Mouse (Mus musculus) retina, adult 2 months (tissue): ENCODE measurements around the gene Flt3.

Experiments
- DNase-seq: peaks from one replicate; pipeline ENCODE4 v3.0.0-alpha.2; 2012; ENCODE audit warnings: low read depth, low spot score

The Flt3 gene

DNA sequence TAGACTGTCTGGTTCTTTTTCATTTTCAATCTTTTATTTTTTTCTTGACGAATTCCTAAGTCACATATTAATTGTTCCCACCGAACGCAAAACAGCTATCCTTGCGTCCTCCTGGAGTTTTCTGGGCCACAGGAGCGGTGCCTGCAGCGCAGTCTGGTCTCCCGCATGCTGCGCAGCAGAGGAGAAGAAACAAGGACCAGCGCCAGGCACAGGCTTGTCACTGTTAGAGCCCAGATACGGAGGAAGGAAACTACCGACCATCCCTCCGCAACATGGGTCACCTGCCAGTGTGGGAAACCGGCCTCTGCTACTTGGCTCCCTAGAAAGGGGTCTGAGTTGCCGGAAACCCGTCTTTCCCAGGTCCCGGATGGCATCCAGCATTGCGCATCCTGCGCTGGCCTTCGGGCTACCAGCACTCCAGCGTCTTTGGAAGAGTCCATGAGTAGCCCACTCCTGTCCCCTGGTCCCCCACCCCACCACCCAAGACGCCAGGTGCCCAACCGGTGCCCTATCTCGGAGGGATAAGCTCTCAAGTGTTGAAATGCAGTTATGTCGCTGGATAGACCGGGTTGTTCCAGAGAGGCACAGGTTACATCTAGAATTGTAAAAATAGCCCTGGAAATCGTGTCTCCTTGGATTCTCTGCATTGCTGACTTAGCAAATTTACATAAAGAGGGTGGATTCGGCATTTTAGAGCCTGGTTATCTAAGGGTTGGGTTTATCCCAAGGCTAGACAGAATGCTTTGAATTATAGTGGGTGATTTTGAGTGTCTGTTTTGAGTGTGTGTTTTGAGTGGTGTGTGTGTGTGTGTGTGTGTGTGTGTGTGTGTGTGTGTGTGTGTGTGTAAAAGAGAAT is 87.2 kb downstream of the Flt3 start:
- DNase-seq: no peak

DNA sequence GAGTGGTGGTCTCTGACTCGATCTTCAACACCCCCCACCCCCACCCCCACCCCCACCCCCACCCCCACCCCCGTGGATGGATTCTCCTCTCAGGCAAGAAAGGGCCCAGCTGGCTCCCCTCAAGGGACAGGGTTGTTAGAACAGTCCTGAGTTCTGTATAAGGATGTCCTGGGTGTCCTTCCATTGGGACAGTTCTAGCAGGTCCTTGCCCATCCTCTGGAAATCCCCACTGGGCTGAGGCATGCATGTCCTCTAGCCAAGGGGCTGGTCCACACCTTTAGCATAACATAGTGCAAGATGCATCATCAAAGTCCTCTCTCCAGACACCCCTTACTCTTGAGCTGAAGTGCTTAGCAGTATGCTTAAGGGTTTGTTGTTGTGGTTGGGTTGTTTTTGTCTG is 90.5 kb downstream of the Flt3 start:
- DNase-seq: no peak

DNA sequence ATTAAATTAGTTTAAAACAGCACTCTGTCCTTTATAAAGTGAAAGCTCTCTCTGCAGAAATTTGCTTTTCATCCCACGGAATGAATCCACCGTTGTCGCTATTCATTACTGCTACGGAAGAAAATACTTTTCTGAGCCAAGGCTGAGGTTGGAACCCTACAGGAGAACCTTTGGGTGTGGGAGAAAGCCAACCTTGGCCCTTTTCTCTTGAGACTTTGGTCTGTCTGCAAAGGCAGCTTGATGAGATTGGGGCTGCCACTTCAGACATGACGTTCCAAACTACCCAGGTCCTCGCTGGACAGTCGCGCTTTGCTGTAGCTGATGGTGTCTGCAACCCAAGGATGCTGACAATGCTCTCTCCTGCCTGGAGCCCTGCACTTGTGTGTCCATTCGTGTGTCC is 91.8 kb downstream of the Flt3 start:
- no peak for DNase-seq

DNA sequence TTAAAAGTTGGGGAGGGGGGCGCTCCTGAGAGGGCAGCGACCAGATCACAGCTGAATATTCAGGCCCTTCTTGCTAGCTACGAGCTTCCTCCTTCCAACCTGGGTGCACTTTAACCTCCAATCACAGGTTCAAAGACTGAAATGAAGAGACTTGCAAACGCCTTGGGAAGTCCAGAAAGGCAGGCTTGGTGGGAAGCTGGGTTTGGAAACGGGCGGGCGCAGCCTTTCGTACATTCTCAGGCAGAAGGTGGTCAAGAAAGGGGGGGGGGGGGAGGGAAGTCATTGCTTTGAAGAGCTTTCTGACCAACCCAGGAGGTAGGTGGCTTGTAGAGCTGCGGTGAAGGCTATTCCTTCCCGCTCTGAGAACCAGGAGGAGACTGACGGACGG is 92.9 kb downstream of the Flt3 start:
- DNase-seq: no peak

DNA sequence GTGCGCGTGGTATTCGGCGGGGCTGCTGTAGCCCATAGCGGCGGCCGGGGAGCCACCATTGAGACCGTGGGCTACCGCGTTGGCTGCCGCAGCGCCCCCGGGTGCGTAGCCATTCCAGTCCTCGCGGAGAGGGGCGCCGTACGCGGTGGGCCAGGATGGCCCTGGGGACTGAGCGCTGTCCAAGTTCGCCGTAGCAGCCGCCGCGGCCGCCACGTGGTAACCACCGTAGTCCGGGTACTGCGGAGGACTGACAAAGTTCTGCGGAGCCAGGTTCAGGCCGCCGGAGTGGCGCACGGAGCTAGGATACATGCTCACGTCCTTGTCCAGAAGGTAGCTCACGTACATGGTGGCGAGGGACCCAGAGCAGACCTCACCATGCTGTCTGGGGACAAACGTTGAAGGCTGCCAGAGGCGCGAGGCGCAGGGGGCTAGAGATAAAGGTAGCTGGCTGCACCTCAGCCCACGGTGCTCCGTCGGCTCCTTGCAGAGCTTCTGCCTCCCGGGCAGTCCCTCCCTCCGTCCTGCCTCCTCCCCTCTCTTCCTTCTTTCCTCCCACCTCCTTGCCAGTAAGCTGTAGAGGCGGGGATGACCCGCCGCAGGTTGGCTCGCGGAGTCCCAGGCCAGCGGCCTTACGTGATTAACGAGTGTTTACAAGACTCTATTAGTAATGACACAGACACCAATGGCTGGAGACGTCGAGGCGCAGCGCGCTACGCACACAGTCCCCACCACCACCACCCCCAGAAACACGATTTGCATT is 93.5 kb downstream of the Flt3 start, which contains the start of gene Cdx2:
Gene Cdx2 (minus strand): TSS at position 633 of the 760 bp plus-strand sequence.
- no peak for DNase-seq

DNA sequence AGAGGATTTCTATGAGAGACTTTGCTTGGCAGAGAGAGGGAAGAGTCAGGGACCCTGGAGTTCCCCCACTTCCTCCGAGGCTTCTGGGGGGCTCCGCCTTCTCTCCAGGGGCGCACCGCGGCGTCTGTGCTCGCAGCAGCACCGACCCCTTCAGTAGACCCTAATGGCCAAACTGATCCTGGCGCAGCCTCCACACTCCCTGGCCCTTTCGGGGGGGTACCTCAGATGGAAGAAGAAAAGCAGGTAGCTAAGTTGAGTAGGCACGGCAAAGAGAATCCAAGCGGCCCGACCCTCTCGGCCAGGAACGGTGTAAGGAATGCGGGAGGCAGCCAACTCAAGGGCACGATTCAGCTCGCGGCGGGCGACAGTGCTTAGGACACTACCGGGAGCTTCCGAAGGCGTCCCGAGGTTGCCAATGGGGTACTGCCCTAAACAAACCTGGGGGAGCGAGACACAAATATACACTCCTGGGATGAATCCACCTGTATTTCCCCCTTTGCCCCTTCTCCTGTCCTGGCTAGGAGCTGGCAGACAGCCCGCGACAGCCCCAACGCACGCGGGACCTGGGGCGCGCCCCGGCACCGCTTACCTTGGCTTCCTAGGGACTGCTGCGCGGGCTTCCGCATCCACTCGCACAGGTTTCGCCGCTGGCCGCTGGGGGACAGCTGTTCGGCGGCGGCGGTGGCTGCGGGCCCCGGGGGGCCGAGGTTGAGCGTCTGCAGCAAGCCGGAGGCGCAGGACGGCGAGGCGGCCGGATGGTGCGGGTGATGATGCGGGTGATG is 94.2 kb downstream of the Flt3 start:
- DNase-seq: no peak

DNA sequence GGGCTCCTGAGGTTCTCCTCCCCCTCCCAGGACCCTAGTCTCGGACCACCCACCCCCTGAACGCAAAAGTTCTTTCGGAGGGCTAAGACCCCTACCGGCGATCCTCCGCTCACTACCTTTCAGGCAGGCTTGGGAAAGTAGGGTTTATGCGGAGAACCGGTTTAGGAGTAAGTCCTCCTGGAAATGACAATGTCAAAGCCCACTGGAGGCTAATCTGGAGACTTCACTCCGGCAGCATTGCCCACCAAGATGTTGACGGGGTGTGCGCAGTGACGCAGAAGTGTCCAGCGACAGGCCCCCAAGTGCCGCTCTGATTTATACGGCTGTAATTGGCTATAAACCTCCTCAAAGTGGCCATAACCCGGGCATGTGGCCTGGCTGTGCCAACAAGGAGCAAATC is 95.1 kb downstream of the Flt3 start:
- DNase-seq: no peak

DNA sequence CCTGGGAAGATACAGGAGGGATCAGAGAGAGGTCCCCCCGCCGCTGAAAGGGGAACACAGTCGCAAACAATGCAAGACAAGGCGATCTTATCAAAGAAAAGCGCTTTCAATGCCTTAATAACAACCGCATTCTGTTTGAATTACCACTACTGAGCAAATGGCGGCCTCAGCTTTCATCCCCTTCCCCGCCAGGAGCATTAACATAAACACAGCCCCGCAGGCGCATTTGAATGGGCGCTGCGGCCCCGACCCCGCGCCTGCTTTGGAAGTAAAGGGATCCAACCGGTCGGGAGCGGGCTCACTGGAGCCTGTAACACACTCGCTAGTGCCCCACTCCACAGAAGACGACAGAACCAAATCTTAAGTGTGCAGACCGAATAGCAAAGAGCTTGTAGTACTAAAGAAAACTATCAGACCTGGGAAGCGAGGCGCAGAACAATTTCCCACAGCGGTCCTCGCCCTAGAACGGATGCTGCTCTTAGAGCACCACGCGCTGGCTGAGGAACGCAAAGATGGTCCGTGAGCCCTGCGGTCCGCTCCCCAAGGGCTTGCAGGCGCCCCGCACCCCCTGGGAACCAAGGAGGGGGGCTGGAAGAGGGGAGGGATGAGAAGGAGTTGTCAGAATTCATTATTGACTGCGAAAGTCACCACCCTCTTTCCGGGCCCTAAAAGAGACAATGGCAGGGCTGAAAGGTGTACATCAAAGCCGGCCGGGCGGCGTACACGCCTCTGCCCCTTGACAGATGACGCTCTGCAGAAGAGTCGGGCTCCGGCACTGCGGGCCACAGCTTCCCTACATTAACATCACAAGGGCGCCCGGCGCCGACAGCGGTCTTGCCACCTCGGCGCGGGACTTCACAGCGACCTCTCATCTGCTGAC is 95.8 kb downstream of the Flt3 start:
- no peak for DNase-seq

DNA sequence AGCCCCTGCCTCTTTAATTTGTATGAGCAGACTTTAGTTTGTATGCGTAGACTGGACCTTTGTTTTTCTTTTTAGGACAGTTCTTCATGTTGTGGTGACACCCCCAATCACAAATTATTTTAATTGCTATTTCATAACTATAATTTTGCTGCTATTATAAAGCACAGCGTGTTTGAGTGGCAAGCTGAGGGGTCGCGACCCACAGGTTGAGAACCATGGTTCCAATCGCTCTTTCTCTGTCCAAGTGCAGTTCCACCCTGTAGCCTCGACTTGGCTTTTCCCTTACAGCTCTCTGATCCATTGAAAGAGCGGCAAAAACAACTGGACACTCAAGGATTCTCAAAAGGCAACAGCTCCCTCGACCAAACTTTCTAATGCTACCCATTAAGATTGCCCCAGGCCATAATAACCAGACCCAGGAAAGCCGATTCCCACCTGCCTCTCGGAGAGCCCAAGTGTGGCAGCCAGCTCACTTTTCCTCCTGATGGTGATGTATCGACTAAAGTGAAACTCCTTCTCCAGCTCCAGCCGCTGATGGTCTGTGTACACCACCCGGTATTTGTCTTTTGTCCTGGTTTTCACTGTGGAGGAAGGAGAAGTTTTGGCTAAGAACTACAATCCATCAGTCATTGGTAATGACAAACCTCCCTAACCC is 97.4 kb downstream of the Flt3 start:
- DNase-seq: no peak

DNA sequence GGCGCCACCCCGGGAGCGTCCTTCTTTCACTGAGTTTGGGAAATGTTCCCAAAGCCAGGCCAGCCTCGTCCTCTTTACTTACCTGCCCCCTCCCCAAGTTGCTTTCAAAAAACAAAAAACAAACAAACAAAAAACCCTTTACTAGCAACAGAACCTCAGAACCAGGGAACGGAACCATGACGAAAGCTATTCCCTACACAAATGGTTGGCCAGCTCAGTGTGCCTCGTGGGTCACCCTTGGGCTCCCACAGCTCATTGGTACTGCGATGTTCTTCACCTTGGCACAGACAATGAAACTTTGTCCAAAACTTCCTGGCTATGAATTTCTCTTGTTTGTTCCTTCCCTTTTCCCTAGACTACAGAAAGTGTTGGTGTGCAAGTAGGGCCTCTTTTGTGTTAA is 98.1 kb downstream of the Flt3 start:
- no peak for DNase-seq

DNA sequence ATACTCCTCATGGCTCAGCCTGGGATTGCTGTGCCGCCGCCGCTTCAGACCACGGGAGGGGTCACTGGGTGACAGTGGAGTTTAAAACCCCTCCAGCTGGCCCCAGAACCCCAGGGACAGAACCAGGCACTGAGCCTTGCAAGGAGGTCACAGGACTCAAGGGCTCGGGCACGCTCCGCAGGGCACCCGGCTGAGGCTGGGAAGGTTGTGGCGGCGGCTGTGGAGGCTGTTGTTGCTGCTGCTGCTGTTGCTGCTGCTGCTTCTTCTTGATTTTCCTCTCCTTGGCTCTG is 98.6 kb downstream of the Flt3 start:
- DNase-seq: no peak

DNA sequence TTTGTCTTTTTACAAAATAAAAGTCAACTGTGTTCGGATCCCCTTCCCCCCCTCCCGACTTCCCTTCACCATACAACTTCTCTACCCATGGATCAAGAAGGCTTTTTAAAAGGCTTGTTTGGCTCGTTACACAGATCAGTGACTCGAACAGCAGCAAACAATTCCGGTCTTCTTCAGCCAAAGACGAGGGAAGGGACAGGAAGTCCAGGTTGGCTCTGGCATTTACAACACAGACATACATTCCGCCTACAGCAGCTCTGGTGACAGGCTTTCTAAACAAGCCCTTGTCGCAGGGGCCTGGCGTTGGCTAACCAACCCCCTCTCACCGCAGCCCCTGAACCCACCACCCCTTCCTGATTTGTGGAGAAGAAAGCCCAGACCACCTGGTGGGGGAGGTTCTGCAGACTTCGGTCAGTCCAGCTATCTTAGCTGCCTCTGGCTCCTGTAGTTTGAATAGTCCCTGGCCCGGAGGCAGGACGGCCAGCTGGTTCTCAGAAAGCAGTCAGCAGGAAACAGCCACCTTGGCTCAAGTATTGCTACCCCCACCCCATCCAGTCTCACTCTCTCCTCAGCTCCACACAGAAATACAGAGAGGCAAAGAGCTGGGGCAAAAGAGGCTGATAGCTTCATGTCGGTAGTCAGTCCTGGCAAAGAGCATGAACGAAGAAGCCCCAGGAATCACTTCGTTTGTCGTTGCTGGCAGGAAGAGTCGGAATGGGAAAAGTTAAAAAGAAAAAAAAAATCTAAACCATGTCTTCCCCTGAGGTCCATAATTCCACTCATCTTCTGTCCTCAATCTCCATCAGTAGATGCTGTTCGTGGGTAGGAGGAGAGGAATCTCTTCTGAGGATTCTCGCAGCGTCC is 99.1 kb downstream of the Flt3 start:
- no peak for DNase-seq

DNA sequence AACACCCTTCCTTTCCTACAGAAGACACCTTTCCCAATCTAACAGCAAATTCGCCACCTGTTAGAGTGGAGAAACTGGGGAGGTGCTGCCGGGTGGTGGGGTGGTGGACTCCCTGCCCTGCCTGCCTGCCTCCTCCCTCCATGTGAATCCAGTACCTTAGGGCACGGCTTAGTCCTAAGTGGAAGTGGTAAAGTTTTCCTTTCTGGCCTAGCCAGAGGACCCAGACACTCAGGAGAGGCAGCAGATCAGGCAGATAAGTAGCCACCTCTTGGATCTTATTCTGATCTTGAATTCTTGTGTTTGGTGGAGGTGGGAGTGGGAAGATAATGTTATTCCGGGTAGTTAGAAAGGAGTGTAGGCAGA is 100.3 kb downstream of the Flt3 start:
- DNase-seq: no peak

DNA sequence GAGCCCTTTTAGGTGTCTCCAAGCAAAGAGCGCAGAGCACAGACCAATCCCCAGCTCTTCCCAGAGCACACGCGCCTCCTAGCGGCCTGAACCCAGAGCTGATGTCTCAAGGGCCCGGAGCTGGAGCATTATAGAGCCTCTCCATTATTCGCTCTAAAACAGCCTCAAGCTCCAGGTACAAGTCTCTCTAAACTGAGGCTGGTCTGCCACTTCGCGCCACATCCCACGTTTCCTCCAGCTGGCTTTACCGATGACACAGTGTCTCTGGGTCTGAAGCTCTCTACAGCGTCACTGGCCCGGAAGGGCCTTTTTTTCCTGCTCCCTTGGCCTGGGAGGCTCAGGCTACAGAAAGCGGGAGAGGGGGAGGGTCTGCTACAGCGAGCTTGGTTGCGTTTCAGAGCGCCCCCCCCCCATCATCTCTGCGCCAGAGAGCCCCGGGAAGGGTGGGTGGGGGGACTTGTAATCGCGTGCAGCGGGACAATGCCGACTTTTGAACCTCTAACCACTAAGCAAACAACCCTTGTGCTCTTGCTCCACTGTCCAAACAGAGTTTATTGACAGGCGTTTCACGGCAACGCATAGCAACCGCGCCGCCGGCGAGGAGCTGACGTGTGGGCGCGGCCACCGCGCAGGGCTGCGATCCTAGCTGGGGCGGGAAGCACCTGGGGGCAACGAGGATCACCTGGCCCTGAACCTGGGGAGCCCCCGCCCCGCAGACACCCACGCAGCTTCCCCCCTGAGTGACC is 100.9 kb downstream of the Flt3 start:
- DNase-seq: no peak

DNA sequence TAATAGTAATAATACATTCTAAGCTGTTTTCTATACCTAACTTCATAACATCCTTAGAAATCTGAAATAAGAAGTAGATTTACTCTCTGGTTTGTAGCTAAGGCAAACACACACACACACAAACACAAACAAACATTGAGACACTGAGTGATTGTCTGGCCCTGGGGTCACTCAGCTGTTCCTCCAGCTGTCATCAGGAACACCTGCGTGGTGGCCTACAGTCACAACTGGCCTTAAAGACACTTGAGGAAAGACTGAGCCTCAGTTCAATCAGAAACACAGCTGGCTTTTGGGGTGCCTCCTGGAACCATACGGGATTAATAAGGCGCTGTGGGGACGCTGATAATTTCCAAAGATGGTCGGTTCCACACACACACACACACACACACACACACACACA is 103.0 kb downstream of the Flt3 start:
- no peak for DNase-seq

DNA sequence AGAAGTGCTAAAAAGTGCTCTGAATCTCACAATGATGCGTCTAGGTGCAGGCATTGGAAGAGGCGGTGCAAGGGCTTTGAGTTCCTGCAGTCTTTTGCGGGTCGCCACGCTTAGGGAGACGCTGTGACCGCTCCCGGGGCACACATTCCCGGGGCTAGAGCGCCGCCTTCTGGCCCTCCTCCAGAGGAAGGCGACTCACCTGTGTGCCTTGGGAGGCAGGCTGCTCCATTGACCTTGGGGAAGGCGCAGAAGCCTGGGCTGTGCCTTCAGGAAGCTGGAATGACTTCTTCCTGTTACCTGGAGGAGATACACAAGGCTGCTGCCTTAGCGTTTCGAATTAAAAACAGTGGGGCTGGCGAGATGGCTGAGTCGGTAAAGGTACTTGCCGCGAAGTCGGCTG is 106.2 kb downstream of the Flt3 start:
- DNase-seq: no peak

DNA sequence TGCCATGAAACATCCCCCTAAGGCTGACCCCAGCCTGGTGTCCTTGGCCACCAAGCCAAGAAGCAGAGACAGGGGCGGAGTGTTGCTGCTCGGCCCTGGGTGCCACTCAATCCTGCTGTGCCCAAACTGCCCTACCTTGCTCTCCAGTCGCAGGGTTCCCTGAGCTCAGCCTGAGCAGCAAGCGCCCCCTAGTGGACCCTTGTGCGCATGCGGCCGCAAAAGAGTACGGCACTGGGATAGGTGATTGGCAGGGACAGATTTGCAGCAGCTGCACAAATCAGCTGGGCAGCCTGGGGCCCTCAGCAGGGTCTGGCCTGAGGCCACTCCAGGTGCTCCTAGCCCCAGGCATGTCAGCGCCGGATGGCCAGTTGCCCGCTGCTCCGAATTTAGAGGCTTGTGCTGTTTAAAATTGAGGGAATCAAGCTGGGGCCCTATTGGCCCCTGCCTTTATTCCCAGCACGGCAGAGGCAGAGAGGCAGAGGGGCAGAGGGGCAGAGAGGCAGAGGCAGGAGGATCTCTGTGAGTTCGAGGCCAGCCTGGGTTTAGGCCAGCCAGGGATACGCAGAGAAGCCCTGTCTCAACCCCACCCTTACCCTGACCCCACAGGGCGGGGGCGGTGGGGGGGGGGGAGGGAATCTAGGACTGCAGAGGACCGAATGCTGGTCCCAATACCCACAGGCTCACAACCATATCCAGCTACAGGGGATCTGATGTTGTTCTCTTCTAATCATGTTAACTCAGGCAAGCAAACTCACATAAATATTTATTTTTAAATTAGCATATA is 107.0 kb downstream of the Flt3 start:
- DNase-seq: peak; percentile 42

DNA sequence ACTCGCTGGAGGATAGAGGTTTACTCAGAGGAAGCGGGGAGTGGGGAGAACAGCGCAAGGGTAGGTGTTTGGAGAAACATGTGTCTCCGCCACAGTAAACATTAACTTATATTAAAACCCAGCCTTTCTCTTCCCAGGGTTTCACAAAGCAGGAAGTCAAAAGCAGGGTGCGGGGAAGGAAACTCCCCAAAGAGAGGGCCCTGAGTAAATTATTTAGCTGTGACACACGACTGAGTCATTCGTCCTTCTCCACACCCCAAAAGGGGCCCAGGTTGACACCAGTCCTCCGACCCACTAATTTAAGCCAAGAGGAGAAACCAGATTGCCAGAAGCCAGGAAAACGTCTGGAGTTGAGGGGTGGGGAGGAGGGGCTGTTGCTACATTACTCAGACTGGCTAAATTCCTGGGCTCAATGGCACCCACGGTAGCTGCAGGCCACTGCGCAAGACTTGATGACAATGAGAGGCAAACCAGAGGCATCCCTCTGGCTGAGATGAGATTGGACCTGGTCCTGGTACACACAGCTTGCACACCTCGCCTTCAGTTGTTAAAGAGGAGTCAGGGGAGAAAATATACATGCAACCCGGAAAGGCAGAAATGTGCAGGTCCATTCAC is 107.7 kb downstream of the Flt3 start:
- DNase-seq: no peak
